Mouse (Mus musculus) 416B (cell line): Measurements from ENCODE around the gene Muc3.

Source experiments
- DNase-seq: peaks from one replicate; pipeline ENCODE4 v3.0.0; 2011; ENCODE audit warnings: low read depth

Gene Muc3

DNA sequence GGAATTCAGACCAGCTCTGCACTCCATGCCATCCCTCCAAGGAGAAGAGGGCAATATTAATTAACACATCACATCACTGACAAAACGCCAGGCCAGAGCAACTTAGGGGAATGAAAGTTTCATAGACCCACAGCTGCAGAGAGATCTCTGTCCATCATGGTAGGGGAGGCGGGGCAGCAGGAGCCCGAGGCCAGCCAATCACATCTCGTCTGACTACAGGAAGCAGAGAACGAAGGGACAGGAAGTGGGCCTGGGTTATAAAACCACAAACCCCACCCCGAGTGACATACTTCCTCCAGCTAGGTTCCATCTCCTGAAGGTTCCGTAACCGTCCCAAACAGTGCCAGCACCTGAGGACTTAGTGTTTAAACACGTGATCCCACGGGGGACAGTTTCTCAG is 54.0 kb downstream of the Muc3 start:
- peak; percentile 80 for DNase-seq

DNA sequence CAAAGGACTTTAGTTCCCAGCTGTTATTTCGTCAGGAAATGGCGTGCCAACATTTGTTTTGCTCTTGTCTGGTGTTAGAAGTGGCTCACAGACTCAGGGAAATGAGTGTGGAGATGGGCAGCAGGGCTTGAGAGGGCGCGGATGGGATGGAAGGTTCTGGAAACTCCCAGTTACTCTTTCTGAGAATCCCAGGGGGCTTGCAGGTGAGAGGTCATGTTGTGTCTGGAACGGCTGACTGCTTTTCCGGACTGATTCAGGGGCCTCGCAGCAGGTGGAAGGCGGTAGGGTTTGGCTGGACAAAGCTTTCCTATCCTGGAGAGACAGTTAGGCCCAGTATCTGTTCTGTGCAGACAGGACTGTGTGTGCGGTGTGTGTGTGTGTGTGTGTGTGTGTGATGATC is 55.4 kb downstream of the Muc3 start:
- DNase-seq: no peak

- DNase-seq: peak; percentile 68
Observed at GRCm38 (mm10) chr5:137091560-137091959, 57.6 kb downstream of the Muc3 start.

DNA sequence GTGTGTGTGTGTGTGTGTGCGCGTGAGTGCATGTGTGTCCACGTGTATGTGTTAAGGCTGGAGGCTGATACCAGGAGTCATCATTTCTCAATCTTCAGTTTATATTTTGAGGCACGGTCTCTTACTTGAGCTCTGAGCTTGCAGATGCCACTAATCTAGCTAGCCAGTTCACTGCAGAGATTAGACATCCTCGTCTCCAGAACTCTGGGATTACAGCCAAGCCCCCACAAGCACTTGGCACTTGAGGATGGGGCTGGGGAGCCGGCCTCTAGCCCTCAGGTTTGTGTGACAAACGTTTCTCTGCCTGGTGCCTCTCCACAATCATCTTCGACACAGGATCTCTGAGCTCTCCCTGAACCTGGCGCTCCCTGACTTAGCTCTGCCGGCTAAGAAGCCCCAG is 58.3 kb downstream of the Muc3 start:
- DNase-seq: no peak

GRCm38 (mm10) chr5:137087410-137087809 is 61.7 kb downstream of the Muc3 start:
- DNase-seq: no peak

GRCm38 (mm10) chr5:137085731-137086130 is 63.4 kb downstream of the Muc3 start:
- DNase-seq: no peak

- no peak for DNase-seq
Observed at GRCm38 (mm10) chr5:137085021-137085420, 64.1 kb downstream of the Muc3 start.
